Mouse (Mus musculus) gastrocnemius, adult 8-10 months (tissue): Measurements from ENCODE around the gene Rbm4b. TPM values are rescaled to one million over a fixed set of nuclear protein-coding genes. Genes with fewer than 3 reads are reported as not detected.
A peak's percentile ranks its signal among the peaks of the same experiment; 100 is the strongest.

ENCODE experiments used
- DNase-seq, 2 experiments: peaks; one replicate each; pipeline ENCODE4 v3.0.0; 2022; ENCODE audit warnings: low spot score in 2 of 2
- total RNA-seq, 4 experiments: library from RNA; stranded (reverse); gene quantifications; 2 replicates each; pipeline ENCODE4 v1.2.4; 2022

The Rbm4b gene
- total RNA-seq = 1 to 10 TPM; 2.0 to 2.9 (median 2.7) TPM

- peak; percentile 92 to 94 for DNase-seq
These were observed at the start of gene Rbm4b for GRCm38 (mm10) chr19:4756193-4756911. Rbm4b (plus strand) TSS chr19:4756497.

GRCm38 (mm10) chr19:4708765-4709164 is 47.5 kb upstream of the Rbm4b start:
- no peak for DNase-seq

GRCm38 (mm10) chr19:4711098-4711600 is 45.1 kb upstream of the Rbm4b start, which contains the start of gene Sptbn2:
Sptbn2 (plus strand) TSS chr19:4711167.
- no peak for DNase-seq

GRCm38 (mm10) chr19:4711601-4712155 is 44.6 kb upstream of the Rbm4b start:
- DNase-seq = no peak

GRCm38 (mm10) chr19:4712156-4712780 is 44.0 kb upstream of the Rbm4b start:
- DNase-seq = no peak

GRCm38 (mm10) chr19:4712781-4713526 is 43.3 kb upstream of the Rbm4b start:
- DNase-seq = no peak

- no peak for DNase-seq
These were observed 42.4 kb upstream of the Rbm4b start for GRCm38 (mm10) chr19:4713886-4714285.

- no peak for DNase-seq
These were observed 39.5 kb upstream of the Rbm4b start for GRCm38 (mm10) chr19:4716756-4717155.

- DNase-seq = no peak
These were observed 39.0 kb upstream of the Rbm4b start for GRCm38 (mm10) chr19:4717281-4717680.

GRCm38 (mm10) chr19:4718716-4719115 is 37.6 kb upstream of the Rbm4b start:
- DNase-seq = no peak

GRCm38 (mm10) chr19:4719351-4719764 is 36.9 kb upstream of the Rbm4b start:
- DNase-seq = no peak

GRCm38 (mm10) chr19:4720112-4720511 is 36.2 kb upstream of the Rbm4b start:
- no peak for DNase-seq

- no peak for DNase-seq
These were observed 35.5 kb upstream of the Rbm4b start for GRCm38 (mm10) chr19:4720671-4721244.

GRCm38 (mm10) chr19:4729186-4729585 is 27.1 kb upstream of the Rbm4b start:
- DNase-seq = no peak

- no peak for DNase-seq
These were observed 23.2 kb upstream of the Rbm4b start for GRCm38 (mm10) chr19:4733052-4733451.

- no peak for DNase-seq
These were observed 18.4 kb upstream of the Rbm4b start for GRCm38 (mm10) chr19:4737866-4738265.

- no peak for DNase-seq
These were observed 17.2 kb upstream of the Rbm4b start for GRCm38 (mm10) chr19:4739053-4739452.

- no peak for DNase-seq
These were observed 16.5 kb upstream of the Rbm4b start for GRCm38 (mm10) chr19:4739762-4740161.

GRCm38 (mm10) chr19:4741482-4741881 is 14.8 kb upstream of the Rbm4b start:
- no peak for DNase-seq

- no peak for DNase-seq
These were observed 14.1 kb upstream of the Rbm4b start for GRCm38 (mm10) chr19:4742229-4742628.

GRCm38 (mm10) chr19:4743524-4743923 is 12.8 kb upstream of the Rbm4b start:
- DNase-seq = no peak
